Mouse (Mus musculus): Measurements from ENCODE around the gene Vmn2r78. TPM values are rescaled to one million over a fixed set of nuclear protein-coding genes. Genes with fewer than 3 reads are reported as not detected.
"Not testable (repeated sequence)": the region's sequence is repeated elsewhere in the genome, so short reads cannot be mapped to it uniquely, and the experiment has no call there.

The Vmn2r78 gene
- not detected in 2 replicates for polyA plus RNA-seq (2012; ENCODE audit: insufficient read depth, insufficient read length, low replicate concordance, missing spikeins)

DNA sequence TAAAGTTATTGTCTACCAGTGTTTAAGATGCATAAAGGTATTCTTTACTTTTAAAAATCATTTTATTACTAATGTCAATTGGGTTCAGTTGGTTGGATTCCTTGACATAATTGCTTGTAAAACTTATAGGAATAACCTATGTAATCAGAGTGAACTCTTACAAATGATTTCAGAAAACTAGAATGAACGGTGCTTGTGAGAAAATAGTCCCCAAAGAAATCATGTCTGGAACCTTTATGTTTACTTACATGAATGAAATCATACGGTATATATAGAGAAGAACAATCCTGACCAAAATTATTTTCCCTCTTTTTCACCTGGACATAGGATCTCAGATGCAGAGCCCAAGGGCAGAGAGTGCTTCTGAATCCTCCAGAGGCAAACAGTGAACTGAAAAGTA is at the start of gene Vmn2r78:
Gene Vmn2r78 (plus strand): TSS at position 301 of the 400 bp plus-strand sequence.
- WGBS = 81% methylated on average over 2 of the region's 2 CpGs
- not testable (repeated sequence) for H3K4me1 ChIP-seq (ENCODE audit: control insufficient read depth, insufficient read depth, low read length); H3K4me3 ChIP-seq (ENCODE audit: insufficient read depth, low read depth, low read length); H3K27ac ChIP-seq (ENCODE audit: insufficient read depth, low read depth, low read length)

DNA sequence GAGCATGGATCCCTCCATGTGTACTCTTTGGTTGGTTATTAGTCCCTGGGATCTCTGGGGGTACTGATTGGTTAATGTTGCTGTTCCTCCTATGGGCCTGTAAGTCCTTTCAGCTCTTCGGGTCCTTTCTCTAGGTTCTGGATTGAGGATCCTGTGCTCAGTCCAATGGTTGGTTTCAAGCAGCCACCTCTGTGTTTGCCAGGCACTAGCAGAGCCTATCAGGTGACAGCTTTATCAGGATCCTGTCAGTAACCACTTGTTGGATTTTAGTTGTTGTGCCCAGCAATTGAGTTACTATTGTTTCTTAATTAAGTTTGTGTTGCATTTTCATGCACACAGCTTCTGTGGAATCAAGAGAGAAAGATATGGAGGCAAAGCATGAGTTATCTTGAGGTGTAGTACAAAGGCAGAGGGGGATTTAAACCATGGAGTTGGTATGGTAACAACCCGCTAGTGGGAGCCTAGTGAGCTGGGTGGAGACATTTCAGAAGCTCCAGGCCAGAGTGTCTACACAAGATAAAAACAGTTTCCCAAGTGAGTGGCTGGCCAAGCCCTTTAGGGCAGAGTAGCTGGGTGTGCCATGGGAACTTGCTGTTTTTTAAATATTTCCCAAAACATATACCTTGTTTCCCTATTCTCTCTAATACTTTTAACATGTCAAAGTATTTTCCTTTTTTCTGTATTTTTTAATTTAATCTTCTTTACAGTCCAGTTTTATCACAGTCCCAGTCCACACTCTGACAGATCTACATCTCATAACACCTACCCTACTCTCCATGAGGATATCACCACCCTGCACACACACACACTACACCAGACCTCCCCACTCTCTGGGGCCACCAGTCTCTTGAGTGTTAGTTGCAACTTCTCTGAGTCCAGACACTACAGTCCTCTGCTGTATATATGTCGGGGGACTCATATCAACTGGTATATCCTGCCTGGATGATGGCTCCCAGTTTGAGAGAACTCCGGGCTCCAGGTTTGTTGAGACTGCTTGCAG is 25.1 kb upstream of the Vmn2r78 start:
- H3K4me1 ChIP-seq (ENCODE audit: control insufficient read depth, insufficient read depth, low read length) = no peaks in the 10 kb centered on the region
- no peak for TF ChIP-seq CTCF (IDR thresholded peaks at IDR 0.05; ENCODE audit: insufficient read depth, low read depth, low read length)
- TF ChIP-seq POLR2A (IDR thresholded peaks at IDR 0.05; ENCODE audit: insufficient read depth, low read depth, low read length) = no peak
- 89% methylated on average over 4 of the region's 4 CpGs for WGBS
- H3K4me3 ChIP-seq (ENCODE audit: insufficient read depth, low read depth, low read length) = no peak overlapping the region
- no peak overlapping the region for H3K27ac ChIP-seq (ENCODE audit: insufficient read depth, low read depth, low read length)

DNA sequence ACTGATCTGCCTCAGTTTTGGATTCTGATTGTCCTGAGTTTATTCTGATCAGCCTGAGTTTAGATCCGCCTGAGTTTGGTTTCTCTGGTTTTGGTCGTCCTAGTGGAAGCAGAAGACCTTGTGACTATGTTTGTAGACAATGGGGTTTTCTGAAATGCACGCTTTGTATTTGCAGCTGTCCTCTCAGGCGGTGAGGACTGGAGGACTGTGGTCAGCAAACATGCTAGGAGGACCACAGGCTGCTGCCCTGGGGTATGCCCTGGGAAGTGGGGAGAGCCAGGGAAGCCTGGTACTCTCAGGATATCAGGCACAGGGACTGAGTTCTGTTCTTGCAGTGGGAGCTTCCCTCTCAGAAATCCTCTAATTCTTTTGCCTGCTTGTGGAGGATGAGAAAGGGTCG is 22.4 kb downstream of the Vmn2r78 start:
- H3K4me3 ChIP-seq (ENCODE audit: insufficient read depth, low read depth, low read length) = no peak overlapping the region
- no peaks in the 10 kb centered on the region for H3K4me1 ChIP-seq (ENCODE audit: control insufficient read depth, insufficient read depth, low read length)
- no peak for TF ChIP-seq POLR2A (IDR thresholded peaks at IDR 0.05; ENCODE audit: insufficient read depth, low read depth, low read length)
- no peak for TF ChIP-seq CTCF (IDR thresholded peaks at IDR 0.05; ENCODE audit: insufficient read depth, low read depth, low read length)
- no peak overlapping the region for H3K27ac ChIP-seq (ENCODE audit: insufficient read depth, low read depth, low read length)
- WGBS = 78% methylated on average over 5 of the region's 5 CpGs

DNA sequence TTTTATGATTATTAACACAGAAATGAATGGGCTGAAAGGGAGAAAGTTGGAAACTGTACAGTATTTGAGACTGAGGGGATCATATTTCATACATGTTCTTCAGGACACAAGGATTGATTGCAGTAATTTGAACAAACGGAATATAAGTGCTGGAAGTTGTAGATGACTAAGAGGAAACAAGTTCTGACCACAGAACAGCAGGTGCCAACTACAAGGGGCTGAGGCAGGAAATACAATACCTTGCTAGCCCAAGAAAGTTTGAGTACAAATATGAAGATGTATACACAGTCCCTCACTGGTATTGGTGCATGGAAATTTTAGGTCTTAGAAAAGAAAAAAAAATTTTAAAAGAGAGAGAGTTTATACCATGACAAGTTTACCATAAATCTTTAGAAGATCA is 79.8 kb downstream of the Vmn2r78 start:
- Histone ChIP-seq H3K27ac (ENCODE audit: insufficient read depth, low read depth, low read length) (no peak overlapping the region), H3K4me1 (ENCODE audit: control insufficient read depth, insufficient read depth, low read length) (no peaks in the 10 kb centered on the region), H3K4me3 (ENCODE audit: insufficient read depth, low read depth, low read length) (no peak overlapping the region)
- TF ChIP-seq POLR2A (IDR thresholded peaks at IDR 0.05; ENCODE audit: insufficient read depth, low read depth, low read length) = no peak
- TF ChIP-seq CTCF (IDR thresholded peaks at IDR 0.05; ENCODE audit: insufficient read depth, low read depth, low read length) = no peak
- 74% methylated on average over 1 of the region's 1 CpGs for WGBS

DNA sequence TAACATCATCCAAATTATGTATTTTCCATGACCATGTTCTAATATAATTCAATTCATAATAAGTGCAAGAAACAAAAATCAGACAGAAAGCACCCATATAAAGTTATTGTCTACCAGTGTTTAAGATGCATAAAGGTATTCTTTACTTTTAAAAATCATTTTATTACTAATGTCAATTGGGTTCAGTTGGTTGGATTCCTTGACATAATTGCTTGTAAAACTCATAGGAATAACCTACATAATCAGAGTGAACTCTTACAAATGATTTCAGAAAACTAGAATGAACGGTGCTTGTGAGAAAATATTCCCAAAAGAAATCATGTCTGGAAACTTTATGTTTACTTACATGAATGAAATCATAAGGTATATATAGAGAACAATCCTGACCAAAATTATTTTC is 80.9 kb downstream of the Vmn2r78 start, which contains the start of gene Vmn2r79:
Gene Vmn2r79 (plus strand): TSS at position 301 of the 400 bp plus-strand sequence.
- not testable (repeated sequence) for H3K4me1 ChIP-seq (ENCODE audit: control insufficient read depth, insufficient read depth, low read length); H3K4me3 ChIP-seq (ENCODE audit: insufficient read depth, low read depth, low read length); H3K27ac ChIP-seq (ENCODE audit: insufficient read depth, low read depth, low read length)
- 83% methylated on average over 1 of the region's 1 CpGs for WGBS

Other genes with a start within 250 kb of the Vmn2r78 start
- not detected in 2 replicates for gene Olfr292, start 226.8 kb upstream of the Vmn2r78 start, polyA plus RNA-seq (2012; ENCODE audit: insufficient read depth, insufficient read length, low replicate concordance, missing spikeins)
- gene Folh1, start 139.2 kb upstream of the Vmn2r78 start, polyA plus RNA-seq (2012; ENCODE audit: insufficient read depth, insufficient read length, low replicate concordance, missing spikeins) = not detected in 2 replicates
- not detected in 2 replicates for gene Vmn2r77, start 120.1 kb upstream of the Vmn2r78 start, polyA plus RNA-seq (2012; ENCODE audit: insufficient read depth, insufficient read length, low replicate concordance, missing spikeins)
- not detected in 2 replicates for gene Vmn2r79, start 81.0 kb downstream of the Vmn2r78 start, polyA plus RNA-seq (2012; ENCODE audit: insufficient read depth, insufficient read length, low replicate concordance, missing spikeins)

Data from olfactory bulb, adult 2 months (tissue).